In genomic region chr7:30563117-30563905, GRCm38 (mm10) we compare ENCODE assay signal across 8 mouse cellular contexts. TPM values are rescaled to one million over a fixed set of nuclear protein-coding genes. Genes with fewer than 3 reads are reported as not detected.
DNase-seq lines count a peak whose midpoint lies in the region; ATAC-seq lines count a peak whose summit lies in the region.

TSS of gene U2af1l4 (plus strand) at chr7:30563301.
TSS of gene Gm49396 (plus strand) at chr7:30563344.
TSS of gene Psenen (minus strand) at chr7:30563627.

- peak within 1 kb of the TSS; percentile 76 for H3K4me3 ChIP-seq in lung, embryonic 16.5 days (ENCODE audit: low read length)

- ATAC-seq in hematopoietic stem cell, adult 5-6 weeks (replicated peaks in 1 of 2; ENCODE audit: insufficient read depth in 1 of 2, low FRiP score in 2 of 2, low TSS enrichment in 1 of 2, low read depth in 1 of 2, poor library complexity in 2 of 2, severe bottlenecking in 2 of 2), result peak; percentile 71 to 75
- peak; percentile 87 for ATAC-seq in lung, embryonic 16.5 days (ENCODE audit: low read depth)

- DNase-seq in MEL-GATA-1-ER (ENCODE audit: extremely low read depth, low read depth), result peak; percentile 91
- DNase-seq in cerebellum, adult 8-10 months, result peak; percentile 93
- DNase-seq in forelimb bud, embryonic 11.5 days (ENCODE audit: low read depth, low spot score), result peak; percentile 98
- DNase-seq in layer of hippocampus, adult 9-10 months (ENCODE audit: low spot score), result peak; percentile 91
- DNase-seq in ovary, postnatal 10 days (ENCODE audit: low spot score), result peak; percentile 83
- peak; percentile 93 to 96 for DNase-seq in thymus, postnatal 10 days (ENCODE audit: low spot score in 2 of 2)

- H3K9me3 ChIP-seq in lung, embryonic 16.5 days (ENCODE audit: control insufficient read depth, low read length), result no peaks in the 10 kb centered on the region

- H3K9ac ChIP-seq in lung, embryonic 16.5 days (ENCODE audit: low read length), result peak within 1 kb of the TSS; percentile 80

- WGBS in lung, embryonic 16.5 days, result under 1% methylated on average over 45 of the region's 45 CpGs

- H3K4me2 ChIP-seq in lung, embryonic 16.5 days (ENCODE audit: low read depth, low read length), result peak within 1 kb of the TSS; percentile 85

- H3K27me3 ChIP-seq in lung, embryonic 16.5 days (ENCODE audit: control insufficient read depth, insufficient read depth, low read depth, low read length), result no peaks in the 10 kb centered on the region

- H3K27ac ChIP-seq in lung, embryonic 16.5 days (ENCODE audit: low read length), result peak within 1 kb of the TSS; percentile 97

- peaks cover 13% of the 10 kb centered on the region for H3K4me1 ChIP-seq in lung, embryonic 16.5 days (replicated peaks; ENCODE audit: control insufficient read depth, insufficient read depth, low read length)

- peaks cover 13% of the 10 kb centered on the region for H3K36me3 ChIP-seq in lung, embryonic 16.5 days (ENCODE audit: control insufficient read depth, insufficient read depth, low read length)

RNA-seq across cellular contexts. Expression of gene U2af1l4, which starts in this region (rescaled TPM):
- 79.4 and 148 TPM in 2 replicates for total RNA-seq in hematopoietic stem cell, adult 5-6 weeks (2017)
- 95.5 and 96.3 TPM in 2 replicates for polyA plus RNA-seq in lung, embryonic 16.5 days (2015; fragmentation: Nextera tagmentation; extraction: Ambion mirVana)

RNA-seq across cellular contexts. Expression of gene Gm49396, which starts in this region (rescaled TPM):
- total RNA-seq in hematopoietic stem cell, adult 5-6 weeks (2017), result 5.0 and 9.4 TPM in 2 replicates
- 14.3 and 18.2 TPM in 2 replicates for polyA plus RNA-seq in lung, embryonic 16.5 days (2015; fragmentation: Nextera tagmentation; extraction: Ambion mirVana)

RNA-seq across cellular contexts. Expression of gene Psenen, which starts in this region (rescaled TPM):
- total RNA-seq in hematopoietic stem cell, adult 5-6 weeks (2017), result 122 and 158 TPM in 2 replicates
- 144 and 146 TPM in 2 replicates for polyA plus RNA-seq in lung, embryonic 16.5 days (2015; fragmentation: Nextera tagmentation; extraction: Ambion mirVana)

Comparison
In these comparisons a context has a peak if more than half of its experiments do, and no peak if none do; other contexts are left out.
1. Peak in every context shown above with its lines: DNase-seq, ATAC-seq, H3K4me3 ChIP-seq and H3K27ac ChIP-seq.